Mouse (Mus musculus): ENCODE measurements around the gene Psmc5.

DNA sequence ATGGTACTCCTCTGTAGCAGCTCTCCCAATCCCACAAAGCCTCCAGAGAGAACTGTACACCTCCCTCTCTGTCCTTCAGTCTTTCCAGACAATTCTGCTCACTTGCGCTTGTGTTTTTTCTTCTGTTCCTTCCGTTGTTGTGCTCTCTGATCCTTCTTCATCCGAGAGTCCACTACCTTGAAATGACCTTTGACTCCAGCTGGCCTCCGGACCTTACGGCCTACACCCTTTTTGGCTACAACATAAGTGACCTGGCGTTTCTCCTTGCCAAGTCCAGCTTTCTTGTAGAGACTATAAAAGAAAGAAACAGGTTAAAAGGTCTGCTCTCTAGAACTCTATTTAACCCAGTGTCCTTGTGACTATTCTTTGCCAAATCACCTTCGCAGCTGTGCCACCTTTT is 6.6 kb upstream of the Psmc5 start:
- TF ChIP-seq CTCF (IDR thresholded peaks at IDR 0.05; ENCODE audit: low read depth) = no peak
- no peak for TF ChIP-seq EP300 (IDR thresholded peaks at IDR 0.05; ENCODE audit: low read depth)

Data from liver, postnatal 0 days (tissue).